Mouse (Mus musculus) G1E (cell line): Measurements from ENCODE around the gene Atp2a1. TPM values are rescaled to one million over a fixed set of nuclear protein-coding genes. Genes with fewer than 3 reads are reported as not detected.
"Not testable (repeated sequence)": the region's sequence is repeated elsewhere in the genome, so short reads cannot be mapped to it uniquely, and the experiment has no call there.

ENCODE experiments used
- ATAC-seq: 2 replicates; pipeline ENCODE4 v1.8.0; 2016; ENCODE audit warnings: mild to moderate bottlenecking; ENCODE audit not compliant: insufficient number of reproducible peaks, poor library complexity, low FRiP score, severe bottlenecking; ENCODE audit errors: extremely low read depth
- DNase-seq: peaks from one replicate; pipeline ENCODE4 v3.0.0; 2012; ENCODE audit warnings: low spot score
- H3K27me3 ChIP-seq: 2 replicates; pipeline ENCODE4 v1.6.1; 2012; ENCODE audit warnings: mild to moderate bottlenecking, low read length, inconsistent platforms; ENCODE audit not compliant: insufficient read depth
- H3K36me3 ChIP-seq: replicated peaks from 2 replicates; pipeline ENCODE3; 2012; ENCODE audit warnings: mild to moderate bottlenecking, inconsistent platforms
- H3K4me1 ChIP-seq: 2 replicates; pipeline ENCODE4 v1.6.1; 2012; ENCODE audit warnings: low read depth, low read length, inconsistent platforms, mixed read lengths; ENCODE audit not compliant: insufficient read depth
- H3K4me3 ChIP-seq: 2 replicates; pipeline ENCODE4 v1.5.1; 2012; ENCODE audit warnings: low read depth, mild to moderate bottlenecking, inconsistent platforms, low read length, moderate library complexity, mixed read lengths
- H3K9me3 ChIP-seq: replicated peaks from 2 replicates; pipeline ENCODE4 v1.6.1; 2012; ENCODE audit warnings: inconsistent platforms
- CTCF ChIP-seq: IDR thresholded peaks from 2 replicates; pipeline ENCODE4 v1.5.1; 2012; ENCODE audit warnings: low read depth, low read length, inconsistent platforms, mixed read lengths
- GATA1 ChIP-seq: IDR thresholded peaks from 2 replicates; pipeline ENCODE4 v1.6.1; 2012; ENCODE audit warnings: borderline replicate concordance, low read length, inconsistent platforms, mixed read lengths
- GATA2 ChIP-seq: IDR thresholded peaks from 2 replicates; pipeline ENCODE4 v1.6.1; 2012; ENCODE audit warnings: low read depth, low read length, inconsistent platforms, borderline replicate concordance
- POLR2AphosphoS5 ChIP-seq: IDR thresholded peaks from 2 replicates; pipeline ENCODE4 v1.6.1; 2012; ENCODE audit warnings: low read depth, low read length, inconsistent platforms; ENCODE audit not compliant: insufficient replicate concordance
- TAL1 ChIP-seq: conservative IDR thresholded peaks from 2 replicates; pipeline ENCODE4 v1.6.1; 2012; ENCODE audit warnings: low read depth, low read length, inconsistent platforms, mixed read lengths
- polyA plus RNA-seq: library from polyadenylated mRNA; stranded (reverse); fragments of >175 nt; gene quantifications from 2 replicates; pipeline ENCODE4 v1.2.3, GENCODE M21; 2012
- total RNA-seq, 2 experiments: library from RNA; stranded (forward) in 1 of 2; stranded (reverse) in 1 of 2; fragments of 200-1000 nt in 1 of 2; fragments of >200 nt in 1 of 2; fragmentation: Nextera tagmentation in 1 of 2; gene quantifications; 2 replicates each; pipeline ENCODE4 v1.2.3; 2014 to 2017

Atp2a1 gene
- total and polyA plus RNA-seq, 3 experiments, result 0.02 TPM; not detected in 2

DNA sequence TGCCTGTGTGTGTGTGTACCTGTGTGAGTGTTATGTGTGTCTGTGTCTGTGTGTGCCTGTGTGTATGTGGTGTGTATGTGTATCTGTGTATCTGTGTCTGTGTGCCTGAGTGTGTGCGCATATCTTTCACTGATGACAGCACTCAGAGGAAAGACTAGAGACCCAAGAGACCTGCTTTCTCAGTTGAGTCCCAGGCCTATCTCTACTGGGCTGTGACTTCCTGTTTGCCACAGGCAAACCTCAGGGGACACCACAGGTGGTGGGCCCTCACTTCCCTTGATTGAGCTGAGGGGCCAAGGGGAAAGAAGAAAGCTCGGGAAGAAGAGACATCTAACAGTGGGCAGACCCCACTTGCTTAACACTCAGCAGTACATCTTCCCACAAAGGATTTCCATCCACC, 46.3 kb downstream of the Atp2a1 start:
- no peak for ATAC-seq
- TF ChIP-seq TAL1 (no peak), GATA1 (no peak), GATA2 (no peak), POLR2AphosphoS5 (no peak), CTCF (no peak)
- no peak for DNase-seq
- H3K27me3 ChIP-seq, result peaks cover 55% of the 10 kb centered on the region
- no peaks in the 10 kb centered on the region for H3K36me3 ChIP-seq
- H3K4me3 ChIP-seq, result no peak overlapping the region
- H3K4me1 ChIP-seq, result peaks cover 7% of the 10 kb centered on the region
- H3K9me3 ChIP-seq, result no peaks in the 10 kb centered on the region

DNA sequence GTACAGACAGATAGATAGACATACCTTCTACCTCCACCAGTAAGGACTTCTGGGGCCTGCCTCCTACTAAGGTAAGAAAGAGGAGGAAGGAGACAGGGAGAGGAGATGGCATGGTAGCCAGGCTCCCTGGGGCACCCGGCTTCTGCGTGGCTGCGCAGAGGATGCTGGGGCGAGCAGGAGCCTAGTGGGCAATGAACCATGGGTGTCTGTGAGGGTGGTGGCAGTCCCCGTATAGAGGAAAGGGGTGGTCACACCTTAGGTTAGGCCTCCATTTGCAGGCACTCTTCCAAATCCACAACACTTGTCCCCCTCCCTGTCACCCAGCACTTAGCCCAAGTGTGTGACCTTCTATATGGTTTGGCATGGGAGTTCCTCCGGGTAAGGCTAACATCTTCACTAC, 48.2 kb downstream of the Atp2a1 start, which contains the start of gene Cd19:
Cd19 (minus strand) TSS at position 165 of the 400 bp plus-strand sequence.
- no peaks in the 10 kb centered on the region for H3K36me3 ChIP-seq
- H3K9me3 ChIP-seq, result no peaks in the 10 kb centered on the region
- ATAC-seq, result no peak
- H3K4me1 ChIP-seq, result peaks cover 7% of the 10 kb centered on the region
- no peak for TF ChIP-seq CTCF
- DNase-seq, result no peak
- H3K27me3 ChIP-seq, result peaks cover 71% of the 10 kb centered on the region
- H3K4me3 ChIP-seq, result no peak within 1 kb of the TSS

DNA sequence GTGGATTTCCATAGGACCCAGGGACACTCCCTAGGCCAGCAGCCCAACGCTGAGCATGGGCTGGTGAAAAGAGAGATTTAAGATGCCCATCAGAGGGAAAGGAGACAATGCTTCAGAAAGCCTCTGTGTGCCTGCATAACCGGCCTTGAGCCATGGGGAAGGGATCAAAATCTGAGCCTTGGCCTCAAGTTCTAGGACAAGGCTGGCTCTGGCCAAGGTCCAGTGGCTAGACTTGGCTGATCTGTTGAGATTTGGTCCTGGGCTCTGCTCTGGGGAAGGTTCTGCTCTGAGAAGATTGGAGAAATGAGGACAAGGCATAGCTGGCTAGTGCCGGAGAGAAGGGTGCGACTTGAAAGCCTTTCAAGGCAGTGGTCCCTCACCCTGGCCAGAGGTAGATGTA, 51.8 kb downstream of the Atp2a1 start:
- Histone ChIP-seq H3K27me3 (peaks cover 65% of the 10 kb centered on the region), H3K9me3 (no peaks in the 10 kb centered on the region), H3K4me3 (no peak overlapping the region), H3K36me3 (no peaks in the 10 kb centered on the region), H3K4me1 (no peaks in the 10 kb centered on the region)
- TF ChIP-seq TAL1 (no peak), GATA2 (no peak), CTCF (no peak), POLR2AphosphoS5 (no peak), GATA1 (no peak)
- DNase-seq, result no peak
- no peak for ATAC-seq

- Histone ChIP-seq H3K27me3 (peaks cover 57% of the 10 kb centered on the region), H3K36me3 (no peaks in the 10 kb centered on the region), H3K9me3 (no peaks in the 10 kb centered on the region), H3K4me3 (no peak overlapping the region), H3K4me1 (no peaks in the 10 kb centered on the region)
- DNase-seq (no peak), ATAC-seq (no peak)
- TF ChIP-seq GATA2 (no peak), GATA1 (no peak), CTCF (no peak), POLR2AphosphoS5 (no peak), TAL1 (no peak)
Observed at GRCm38 (mm10) chr7:126408686-126409085, 54.2 kb downstream of the Atp2a1 start.

- not testable (repeated sequence) for ATAC-seq, DNase-seq, H3K36me3 ChIP-seq, H3K9me3 ChIP-seq, H3K4me3 ChIP-seq
- Histone ChIP-seq H3K4me1 (peaks cover 12% of the 10 kb centered on the region), H3K27me3 (peaks cover 14% of the 10 kb centered on the region)
Observed at GRCm38 (mm10) chr7:126402518-126402917, 60.4 kb downstream of the Atp2a1 start.

GRCm38 (mm10) chr7:126399548-126399947, 63.4 kb downstream of the Atp2a1 start:
- peaks cover 26% of the 10 kb centered on the region for H3K4me1 ChIP-seq
- ATAC-seq (no peak), DNase-seq (peak; percentile 58)
- peaks cover 12% of the 10 kb centered on the region for H3K27me3 ChIP-seq
- no peak overlapping the region for H3K4me3 ChIP-seq
- H3K9me3 ChIP-seq, result no peaks in the 10 kb centered on the region
- TF ChIP-seq CTCF, result peak; percentile 93
- TF ChIP-seq GATA1, result no peak
- TF ChIP-seq GATA2, result no peak
- H3K36me3 ChIP-seq, result peaks cover 5% of the 10 kb centered on the region

- H3K27me3 ChIP-seq, result peaks cover 4% of the 10 kb centered on the region
- no peak for TF ChIP-seq GATA2
- no peak for TF ChIP-seq POLR2AphosphoS5
- no peak for TF ChIP-seq TAL1
- no peak for TF ChIP-seq CTCF
- no peak for TF ChIP-seq GATA1
- peaks cover 26% of the 10 kb centered on the region for H3K4me1 ChIP-seq
- no peaks in the 10 kb centered on the region for H3K9me3 ChIP-seq
- peaks cover 20% of the 10 kb centered on the region for H3K36me3 ChIP-seq
- no peak for DNase-seq
- no peak for ATAC-seq
- no peak overlapping the region for H3K4me3 ChIP-seq
Observed at GRCm38 (mm10) chr7:126397822-126398221, 65.1 kb downstream of the Atp2a1 start.
